Mouse (Mus musculus) ES-E14 (cell line): ENCODE data around the gene Pccb. TPM values are rescaled to one million over a fixed set of nuclear protein-coding genes. Genes with fewer than 3 reads are reported as not detected.
A peak's percentile ranks its signal among the peaks of the same experiment; 100 is the strongest.

Experiments
- DNase-seq: peaks from one replicate; pipeline ENCODE4 v3.0.0-alpha.2; 2013; ENCODE audit warnings: low read depth, low spot score
- H3K27ac ChIP-seq: 2 replicates; pipeline ENCODE4 v1.5.1; 2012; ENCODE audit warnings: low read depth, mild to moderate bottlenecking, low read length, moderate library complexity, mixed read lengths; ENCODE audit not compliant: poor library complexity, insufficient read depth, severe bottlenecking
- H3K36me3 ChIP-seq: 2 replicates; pipeline ENCODE4 v1.6.1; 2012; ENCODE audit warnings: mild to moderate bottlenecking, low read length, moderate library complexity, mixed read lengths; ENCODE audit not compliant: control insufficient read depth, poor library complexity, insufficient read depth, severe bottlenecking
- H3K4me1 ChIP-seq, 2 experiments: fragments of 150-350 bp in 1 of 2; sonication (generic) in 1 of 2; 2 replicates each; pipeline ENCODE4 v1.6.1; 2012; ENCODE audit warnings: low read length in 2 of 2, mild to moderate bottlenecking in 1 of 2, mixed read lengths in 1 of 2; ENCODE audit not compliant: control insufficient read depth in 2 of 2, insufficient read depth in 2 of 2, poor library complexity in 1 of 2
- H3K4me3 ChIP-seq, 2 experiments: fragments of 150-350 bp in 1 of 2; sonication (generic) in 1 of 2; 2 replicates each; pipeline ENCODE4 v1.5.1; 2012; ENCODE audit warnings: low read length in 2 of 2, low read depth in 1 of 2, mild to moderate bottlenecking in 1 of 2, mixed read lengths in 1 of 2; ENCODE audit not compliant: insufficient read depth in 1 of 2, poor library complexity in 1 of 2, severe bottlenecking in 1 of 2
- H3K9ac ChIP-seq: 2 replicates; pipeline ENCODE4 v1.6.1; 2012; ENCODE audit warnings: low read depth, mild to moderate bottlenecking, low read length, mixed read lengths; ENCODE audit not compliant: poor library complexity, insufficient read depth, severe bottlenecking
- H3K9me3 ChIP-seq: fragments of 150-350 bp; sonication (generic); 2 replicates; pipeline ENCODE4 v1.6.1; 2012; ENCODE audit warnings: low read depth, mild to moderate bottlenecking, low read length; ENCODE audit not compliant: control insufficient read depth, insufficient read depth
- CHD2 ChIP-seq: IDR thresholded peaks from 2 replicates; pipeline ENCODE4 v1.6.1; 2014; ENCODE audit warnings: mild to moderate bottlenecking, low read depth, low read length, inconsistent platforms
- HCFC1 ChIP-seq: IDR thresholded peaks from 2 replicates; pipeline ENCODE4 v1.6.1; 2012; ENCODE audit warnings: low read length, inconsistent platforms, borderline replicate concordance; ENCODE audit not compliant: insufficient read depth
- MAFK ChIP-seq: IDR thresholded peaks from 2 replicates; pipeline ENCODE4 v1.6.1; 2014; ENCODE audit warnings: mild to moderate bottlenecking, low read depth, low read length, inconsistent platforms; ENCODE audit not compliant: insufficient read depth
- ZC3H11A ChIP-seq: IDR thresholded peaks from 2 replicates; pipeline ENCODE4 v1.6.1; 2012; ENCODE audit warnings: low read depth, mild to moderate bottlenecking, inconsistent platforms, low read length, borderline replicate concordance
- ZNF384 ChIP-seq: IDR thresholded peaks from 2 replicates; pipeline ENCODE4 v1.6.1; 2012; ENCODE audit warnings: low read depth, low read length, inconsistent platforms
- in situ Hi-C, 2 experiments: fragments of 600-800 bp; cut with MboI; formaldehyde crosslinking; loops; one replicate each; pipeline ENCODE4 v1.15.1; 2025; ENCODE audit warnings: low sequenced_read_pairs in 2 of 2, inconsistent platforms in 1 of 2; ENCODE audit not compliant: unreplicated experiment in 2 of 2
- total RNA-seq: library from RNA; depleted of rRNA; stranded (reverse); fragments of 300-350 nt; gene quantifications from 2 replicates; pipeline ENCODE4 v1.2.3, GENCODE M21; 2012

Gene Pccb
- total RNA-seq, 1 experiment = 24.8 TPM

- H3K4me3 ChIP-seq = no peak overlapping the region
- no peaks in the 10 kb centered on the region for H3K36me3 ChIP-seq
- in situ Hi-C loops = no loop called here
- no peak for DNase-seq
- TF ChIP-seq ZNF384 (no peak), ZC3H11A (no peak), CHD2 (no peak), HCFC1 (no peak), MAFK (no peak)
- no peaks in the 10 kb centered on the region for H3K9me3 ChIP-seq
- no peak overlapping the region for H3K9ac ChIP-seq
- peaks cover 3 to 5% of the 10 kb centered on the region in 2 experiments; a peak in 2 of 4 replicates for H3K4me1 ChIP-seq
- no peak overlapping the region for H3K27ac ChIP-seq
These were observed 46.8 kb downstream of the Pccb start for GRCm38 (mm10) chr9:100987850-100988249.

DNA sequence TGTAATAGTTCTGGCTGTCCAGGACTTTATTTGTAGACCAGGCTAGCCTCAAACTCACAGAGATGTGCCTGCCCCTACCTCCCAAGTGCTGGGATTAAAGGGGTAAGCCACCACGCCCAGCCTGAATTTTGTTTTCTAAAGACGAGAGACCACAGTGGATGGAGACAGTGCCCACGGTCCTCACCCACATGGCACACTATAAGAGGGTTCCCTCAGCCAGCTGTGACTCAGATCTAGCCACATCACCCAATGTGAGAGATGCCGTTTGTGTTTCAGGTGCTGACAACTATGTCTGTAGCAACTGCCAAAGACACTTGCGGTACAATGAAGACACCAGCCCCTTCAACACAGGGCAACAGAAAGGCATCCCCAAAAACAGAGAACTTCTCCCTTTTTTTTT, 47.7 kb downstream of the Pccb start:
- in situ Hi-C loops = no loop called here
- H3K4me1 ChIP-seq = peaks cover 3 to 5% of the 10 kb centered on the region in 2 experiments; a peak in 2 of 4 replicates
- no peak for DNase-seq
- H3K4me3 ChIP-seq = no peak overlapping the region
- no peaks in the 10 kb centered on the region for H3K9me3 ChIP-seq
- H3K27ac ChIP-seq = no peak overlapping the region
- H3K9ac ChIP-seq = no peak overlapping the region
- no peaks in the 10 kb centered on the region for H3K36me3 ChIP-seq
- TF ChIP-seq ZNF384 (no peak), ZC3H11A (no peak), CHD2 (no peak), HCFC1 (no peak), MAFK (no peak)

DNA sequence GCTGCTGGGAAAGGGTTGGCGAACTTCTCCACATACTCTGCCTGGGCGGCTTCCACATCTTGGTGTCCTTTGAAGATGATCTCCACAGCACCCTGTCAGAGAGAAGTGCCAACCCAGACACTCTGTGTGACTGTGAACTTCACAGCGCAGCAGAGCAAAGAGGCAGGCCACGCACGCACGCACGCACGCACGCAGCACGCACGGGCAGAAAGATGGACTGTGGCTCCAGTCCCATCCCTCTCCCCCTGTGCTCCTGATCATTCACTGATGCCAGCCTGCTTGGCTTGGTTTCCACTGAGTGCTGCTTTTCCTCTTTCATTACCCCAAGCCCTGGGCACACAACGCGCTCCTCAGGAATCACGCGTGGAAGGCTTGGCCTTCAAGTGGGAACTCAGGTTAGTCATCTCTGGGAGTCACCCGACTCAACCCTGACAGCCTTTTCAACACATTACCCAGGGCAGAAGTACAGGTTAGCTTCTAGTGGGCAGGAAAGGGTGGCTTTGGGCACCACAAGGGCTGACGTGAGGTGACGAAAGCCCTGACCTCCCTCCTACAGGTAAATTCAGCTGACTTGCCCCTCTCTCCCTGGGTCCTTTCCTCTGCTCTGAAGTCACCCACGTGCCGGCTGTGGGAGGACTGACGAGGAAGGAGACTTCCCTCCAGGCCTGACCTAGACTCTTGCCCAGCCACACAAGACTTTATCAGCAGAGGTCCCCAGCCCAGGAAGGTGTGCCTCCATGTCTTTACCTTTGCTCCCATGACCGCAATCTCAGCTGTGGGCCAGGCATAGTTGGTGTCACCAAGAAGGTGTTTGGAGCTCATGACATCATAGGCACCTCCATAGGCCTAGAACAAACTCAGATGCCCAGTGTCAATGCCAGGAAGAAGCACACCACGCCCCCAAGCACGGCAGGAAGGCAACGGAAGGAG, 50.1 kb downstream of the Pccb start:
- no peak overlapping the region for H3K9ac ChIP-seq
- H3K9me3 ChIP-seq = no peaks in the 10 kb centered on the region
- peaks cover 3 to 5% of the 10 kb centered on the region in 2 experiments; a peak in 2 of 4 replicates for H3K4me1 ChIP-seq
- in situ Hi-C loops = no loop called here
- no peak overlapping the region for H3K27ac ChIP-seq
- DNase-seq = no peak
- H3K36me3 ChIP-seq = no peaks in the 10 kb centered on the region
- H3K4me3 ChIP-seq = 0 out of 4 replicates have a peak overlapping the region, but pooled peaks of 1 of the 2 experiments have one; percentile 6
- TF ChIP-seq MAFK = no peak
- TF ChIP-seq HCFC1 = no peak
- TF ChIP-seq ZC3H11A = no peak
- TF ChIP-seq ZNF384 = no peak

DNA sequence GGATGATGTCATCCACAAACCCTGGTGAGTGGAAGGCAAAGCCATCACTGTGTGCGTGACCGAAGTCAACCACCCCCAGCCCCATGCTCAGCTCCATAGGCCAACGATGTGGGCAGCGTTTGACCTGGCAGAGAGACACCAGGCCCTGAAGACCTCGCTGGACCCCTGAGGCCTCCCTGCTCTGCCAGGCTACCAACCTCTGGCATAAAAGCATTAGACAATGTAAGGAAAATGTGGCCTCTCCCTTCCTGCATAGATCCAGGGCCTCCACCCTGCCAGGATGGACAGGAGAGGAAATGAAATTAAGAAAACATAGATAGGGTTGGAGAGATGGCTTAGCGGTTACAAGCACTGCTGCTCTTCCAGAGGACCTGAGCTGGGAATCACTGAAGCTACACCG, 51.9 kb downstream of the Pccb start:
- H3K27ac ChIP-seq = no peak overlapping the region
- in situ Hi-C loops = no loop called here
- peaks cover 3 to 5% of the 10 kb centered on the region in 2 experiments; a peak in 2 of 4 replicates for H3K4me1 ChIP-seq
- no peak overlapping the region for H3K9ac ChIP-seq
- H3K36me3 ChIP-seq = no peaks in the 10 kb centered on the region
- no peaks in the 10 kb centered on the region for H3K9me3 ChIP-seq
- TF ChIP-seq HCFC1 (no peak), CHD2 (no peak), ZNF384 (no peak), ZC3H11A (no peak), MAFK (no peak)
- no peak overlapping the region for H3K4me3 ChIP-seq
- DNase-seq = no peak
